Mouse (Mus musculus) C2C12 (cell line): ENCODE results near the gene Inafm1.

Experiments
- CTCF ChIP-seq: IDR thresholded peaks from one replicate; pipeline ENCODE4 v1.5.1; 2011; ENCODE audit not compliant: control insufficient read depth, insufficient read depth, insufficient read length
- MAX ChIP-seq: IDR thresholded peaks from one replicate; pipeline ENCODE4 v1.6.1; 2011; ENCODE audit warnings: mild to moderate bottlenecking, control low read depth
- MYOD1 ChIP-seq: IDR thresholded peaks from one replicate; pipeline ENCODE4 v1.6.1; 2011; ENCODE audit warnings: low read depth; ENCODE audit not compliant: control insufficient read depth, insufficient read length

GRCm38 (mm10) chr7:16239554-16239997 is 33.8 kb downstream of the Inafm1 start:
- TF ChIP-seq CTCF, result no peak
- TF ChIP-seq MAX, result no peak
- TF ChIP-seq MYOD1, result no peak
